Mouse (Mus musculus) lung, embryonic 16.5 days (tissue): ENCODE measurements around the gene Ncf4. TPM values are rescaled to one million over a fixed set of nuclear protein-coding genes. Genes with fewer than 3 reads are reported as not detected.
"Not testable (repeated sequence)": the region's sequence is repeated elsewhere in the genome, so short reads cannot be mapped to it uniquely, and the experiment has no call there.

Experiments used
- ATAC-seq: fragments of 200-750 bp; cut with Nextera tagmentation; 2 replicates; pipeline ENCODE4 v1.8.0; 2017; ENCODE audit warnings: low read depth, mild to moderate bottlenecking, moderate library complexity
- H3K27ac ChIP-seq: fragments of 300-500 bp; sonication (generic); 2 replicates; pipeline ENCODE4 v1.5.1; 2014; ENCODE audit warnings: mild to moderate bottlenecking, control low read depth, low read length
- H3K27me3 ChIP-seq: fragments of 300-500 bp; sonication (generic); 2 replicates; pipeline ENCODE4 v1.6.1; 2014; ENCODE audit warnings: low read depth, low read length, mixed read lengths; ENCODE audit not compliant: control insufficient read depth, insufficient read depth
- H3K36me3 ChIP-seq: fragments of 300-500 bp; sonication (generic); 2 replicates; pipeline ENCODE4 v1.6.1; 2014; ENCODE audit warnings: low read length; ENCODE audit not compliant: control insufficient read depth, insufficient read depth
- H3K4me1 ChIP-seq: fragments of 300-500 bp; sonication (generic); replicated peaks from 2 replicates; pipeline ENCODE4 v1.6.1; 2014; ENCODE audit warnings: low read length, mixed read lengths; ENCODE audit not compliant: control insufficient read depth, insufficient read depth
- H3K4me2 ChIP-seq: fragments of 300-500 bp; sonication (generic); 2 replicates; pipeline ENCODE4 v1.6.1; 2014; ENCODE audit warnings: low read depth, low read length, control low read depth
- H3K4me3 ChIP-seq: fragments of 300-500 bp; sonication (generic); 2 replicates; pipeline ENCODE4 v1.5.1; 2014; ENCODE audit warnings: mild to moderate bottlenecking, low read length, control low read depth
- H3K9ac ChIP-seq: fragments of 300-500 bp; sonication (generic); 2 replicates; pipeline ENCODE4 v1.6.1; 2014; ENCODE audit warnings: low read length, control low read depth
- H3K9me3 ChIP-seq: fragments of 300-500 bp; sonication (generic); 2 replicates; pipeline ENCODE4 v1.6.1; 2016; ENCODE audit warnings: low read length; ENCODE audit not compliant: control insufficient read depth
- WGBS: fragments of 180-500 bp; shearing (Covaris S2); extraction: QIAGEN DNeasy Blood & Tissue Kit; methylation state at CpG from one replicate; pipeline ENCODE4 v1.1.7; 2014; 5-methylcytosine and 5-hydroxymethylcytosine counted together
- polyA plus RNA-seq: library from polyadenylated mRNA; unstranded; fragments of >200 nt; fragmentation: Nextera tagmentation; extraction: Ambion mirVana; gene quantifications from 2 replicates; pipeline ENCODE4 v1.2.1, GENCODE M21; 2015

Ncf4 gene
- polyA plus RNA-seq, 1 experiment from 2014 or later, result 4.6 TPM

GRCm38 (mm10) chr15:78246143-78247116, 1.8 kb downstream of the Ncf4 start:
- Histone ChIP-seq H3K36me3 (no peaks in the 10 kb centered on the region), H3K27ac (no peak overlapping the region), H3K4me1 (peaks cover 5% of the 10 kb centered on the region; the same call in 1 of the 2 replicates), H3K27me3 (no peaks in the 10 kb centered on the region), H3K4me2 (no peak overlapping the region), H3K9me3 (no peaks in the 10 kb centered on the region), H3K9ac (no peak overlapping the region), H3K4me3 (no peak overlapping the region)
- 54% methylated on average over 18 of the region's 18 CpGs for WGBS
- peak; percentile 65 for ATAC-seq

- 60% methylated on average over 2 of the region's 2 CpGs for WGBS
- no peak overlapping the region for H3K27ac ChIP-seq
- H3K4me3 ChIP-seq, result no peak overlapping the region
- ATAC-seq, result no peak
- peaks cover 5% of the 10 kb centered on the region; the same call in 1 of the 2 replicates for H3K4me1 ChIP-seq
- no peak overlapping the region for H3K4me2 ChIP-seq
- no peak overlapping the region for H3K9ac ChIP-seq
- no peaks in the 10 kb centered on the region for H3K36me3 ChIP-seq
- H3K9me3 ChIP-seq, result no peaks in the 10 kb centered on the region
- H3K27me3 ChIP-seq, result no peaks in the 10 kb centered on the region
Measured at GRCm38 (mm10) chr15:78247659-78248058, 3.1 kb downstream of the Ncf4 start.

- Histone ChIP-seq H3K9me3 (no peaks in the 10 kb centered on the region), H3K27me3 (no peaks in the 10 kb centered on the region), H3K36me3 (no peaks in the 10 kb centered on the region), H3K4me3 (no peak overlapping the region), H3K9ac (no peak overlapping the region), H3K4me1 (peaks cover 5% of the 10 kb centered on the region; the same call in 1 of the 2 replicates), H3K4me2 (no peak overlapping the region), H3K27ac (no peak overlapping the region)
- WGBS, result 27% methylated on average over 3 of the region's 3 CpGs
- ATAC-seq, result no peak
Measured at GRCm38 (mm10) chr15:78248410-78248809, 3.8 kb downstream of the Ncf4 start.

- peaks cover 11% of the 10 kb centered on the region for H3K27me3 ChIP-seq
- H3K4me1 ChIP-seq, result no peaks in the 10 kb centered on the region
- H3K36me3 ChIP-seq, result no peaks in the 10 kb centered on the region
- no peak overlapping the region for H3K4me2 ChIP-seq
- no peak for ATAC-seq
- no peak overlapping the region for H3K4me3 ChIP-seq
- WGBS, result 18% methylated on average over 20 of the region's 20 CpGs
- H3K27ac ChIP-seq, result no peak overlapping the region
- no peaks in the 10 kb centered on the region for H3K9me3 ChIP-seq
- H3K9ac ChIP-seq, result no peak overlapping the region
Measured at GRCm38 (mm10) chr15:78254751-78255150, 10.2 kb downstream of the Ncf4 start.

GRCm38 (mm10) chr15:78256602-78257259, 12.1 kb downstream of the Ncf4 start:
- H3K4me2 ChIP-seq, H3K4me1 ChIP-seq, H3K27ac ChIP-seq, ATAC-seq, H3K9me3 ChIP-seq, H3K4me3 ChIP-seq, H3K36me3 ChIP-seq, H3K9ac ChIP-seq: not testable (repeated sequence)
- peaks cover 11% of the 10 kb centered on the region for H3K27me3 ChIP-seq

- Histone ChIP-seq H3K4me1 (no peaks in the 10 kb centered on the region), H3K27me3 (peaks cover 11% of the 10 kb centered on the region), H3K36me3 (no peaks in the 10 kb centered on the region), H3K9me3 (no peaks in the 10 kb centered on the region), H3K4me3 (no peak overlapping the region), H3K4me2 (no peak overlapping the region), H3K27ac (no peak overlapping the region), H3K9ac (no peak overlapping the region)
- 32% methylated on average over 7 of the region's 7 CpGs for WGBS
- peak; percentile 17; the same call in 1 of the 2 replicates for ATAC-seq
Measured at GRCm38 (mm10) chr15:78257326-78258050, 12.9 kb downstream of the Ncf4 start.

- H3K4me1 ChIP-seq, result no peaks in the 10 kb centered on the region
- no peaks in the 10 kb centered on the region for H3K36me3 ChIP-seq
- no peak overlapping the region for H3K9ac ChIP-seq
- WGBS, result 56% methylated on average over 10 of the region's 10 CpGs
- no peak overlapping the region for H3K4me3 ChIP-seq
- H3K27me3 ChIP-seq, result peaks cover 11% of the 10 kb centered on the region
- peak; percentile 38; the same call in 1 of the 2 replicates for ATAC-seq
- no peak overlapping the region for H3K4me2 ChIP-seq
- no peak overlapping the region for H3K27ac ChIP-seq
- no peaks in the 10 kb centered on the region for H3K9me3 ChIP-seq
Measured at GRCm38 (mm10) chr15:78258246-78258865, 13.8 kb downstream of the Ncf4 start.

GRCm38 (mm10) chr15:78260668-78261333, 16.2 kb downstream of the Ncf4 start:
- H3K9ac ChIP-seq, result no peak overlapping the region
- no peaks in the 10 kb centered on the region for H3K9me3 ChIP-seq
- no peak overlapping the region for H3K4me2 ChIP-seq
- no peak overlapping the region for H3K4me3 ChIP-seq
- ATAC-seq, result no peak
- H3K36me3 ChIP-seq, result no peaks in the 10 kb centered on the region
- no peaks in the 10 kb centered on the region for H3K4me1 ChIP-seq
- WGBS, result 50% methylated on average over 13 of the region's 13 CpGs
- no peak overlapping the region for H3K27ac ChIP-seq
- no peaks in the 10 kb centered on the region for H3K27me3 ChIP-seq
